Mouse (Mus musculus) thymus, postnatal 14 days (tissue): ENCODE data around the gene Swt1.

Experiments used
- DNase-seq: peaks from one replicate; pipeline ENCODE4 v3.0.0; 2021

Gene Swt1

GRCm38 (mm10) chr1:151366944-151367605 lies 61.2 kb downstream of the Swt1 start:
- no peak for DNase-seq

GRCm38 (mm10) chr1:151359374-151359773 lies 68.9 kb downstream of the Swt1 start:
- no peak for DNase-seq

- no peak for DNase-seq
These were observed 72.3 kb downstream of the Swt1 start for GRCm38 (mm10) chr1:151355994-151356393.

- peak; percentile 68 for DNase-seq
These were observed 75.3 kb downstream of the Swt1 start for GRCm38 (mm10) chr1:151352911-151353310.

GRCm38 (mm10) chr1:151348293-151348692 lies 80.0 kb downstream of the Swt1 start:
- peak; percentile 20 for DNase-seq

GRCm38 (mm10) chr1:151346681-151347127 lies 81.6 kb downstream of the Swt1 start:
- no peak for DNase-seq

- peak; percentile 22 for DNase-seq
These were observed 82.4 kb downstream of the Swt1 start for GRCm38 (mm10) chr1:151345863-151346195.

GRCm38 (mm10) chr1:151345109-151345862 lies 83.0 kb downstream of the Swt1 start:
- peak; percentile 97 for DNase-seq

- DNase-seq: peak; percentile 100
These were observed 83.8 kb downstream of the Swt1 start, which contains the start of gene Ivns1abp for GRCm38 (mm10) chr1:151344283-151345108. Gene Ivns1abp, plus strand, starts transcription at chr1:151344477.

GRCm38 (mm10) chr1:151343571-151344282 lies 84.5 kb downstream of the Swt1 start:
- peak; percentile 51 for DNase-seq

- no peak for DNase-seq
These were observed 85.3 kb downstream of the Swt1 start for GRCm38 (mm10) chr1:151342968-151343367.

GRCm38 (mm10) chr1:151342311-151342710 lies 85.9 kb downstream of the Swt1 start:
- DNase-seq: no peak

- no peak for DNase-seq
These were observed 86.8 kb downstream of the Swt1 start for GRCm38 (mm10) chr1:151341321-151342044.

GRCm38 (mm10) chr1:151338941-151339340 lies 89.3 kb downstream of the Swt1 start:
- DNase-seq: no peak

- DNase-seq: no peak
These were observed 90.0 kb downstream of the Swt1 start for GRCm38 (mm10) chr1:151338234-151338633.

- no peak for DNase-seq
These were observed 95.4 kb downstream of the Swt1 start for GRCm38 (mm10) chr1:151332819-151333218.

GRCm38 (mm10) chr1:151329601-151330000 lies 98.7 kb downstream of the Swt1 start:
- no peak for DNase-seq

GRCm38 (mm10) chr1:151328341-151329097 lies 99.7 kb downstream of the Swt1 start:
- DNase-seq: no peak

GRCm38 (mm10) chr1:151325328-151325727 lies 102.9 kb downstream of the Swt1 start:
- no peak for DNase-seq

GRCm38 (mm10) chr1:151320408-151320807 lies 107.8 kb downstream of the Swt1 start:
- DNase-seq: no peak

- DNase-seq: no peak
These were observed 109.0 kb downstream of the Swt1 start for GRCm38 (mm10) chr1:151319267-151319666.
